Mouse (Mus musculus) forebrain, embryonic 15.5 days (tissue): Measurements from ENCODE around the gene Emp3. TPM values are rescaled to one million over a fixed set of nuclear protein-coding genes. Genes with fewer than 3 reads are reported as not detected.
"Not testable (repeated sequence)": the region's sequence is repeated elsewhere in the genome, so short reads cannot be mapped to it uniquely, and the experiment has no call there.

Source experiments
- ATAC-seq: fragments of 200-750 bp; cut with Nextera tagmentation; replicated peaks from 2 replicates; pipeline ENCODE4 v1.8.0; 2017; ENCODE audit warnings: mild to moderate bottlenecking, moderate TSS enrichment, moderate library complexity
- H3K27ac ChIP-seq: fragments of 300-500 bp; sonication (generic); replicated peaks from 2 replicates; pipeline ENCODE4 v1.5.1; 2015; ENCODE audit warnings: mild to moderate bottlenecking, inconsistent platforms
- H3K27me3 ChIP-seq: fragments of 300-500 bp; sonication (generic); 2 replicates; pipeline ENCODE4 v1.6.1; 2015; ENCODE audit warnings: inconsistent platforms
- H3K36me3 ChIP-seq: fragments of 300-500 bp; sonication (generic); 2 replicates; pipeline ENCODE4 v1.6.1; 2015; ENCODE audit warnings: mild to moderate bottlenecking, inconsistent platforms
- H3K4me1 ChIP-seq: fragments of 300-500 bp; sonication (generic); 2 replicates; pipeline ENCODE4 v1.6.1; 2015; ENCODE audit warnings: inconsistent platforms
- H3K4me2 ChIP-seq: fragments of 300-500 bp; sonication (generic); replicated peaks from 2 replicates; pipeline ENCODE4 v1.6.1; 2015; ENCODE audit warnings: mild to moderate bottlenecking, inconsistent platforms
- H3K4me3 ChIP-seq: fragments of 300-500 bp; sonication (generic); 2 replicates; pipeline ENCODE4 v1.5.1; 2015; ENCODE audit warnings: mild to moderate bottlenecking, inconsistent platforms
- H3K9ac ChIP-seq: fragments of 300-500 bp; sonication (generic); replicated peaks from 2 replicates; pipeline ENCODE4 v1.6.1; 2015; ENCODE audit warnings: mild to moderate bottlenecking, inconsistent platforms
- H3K9me3 ChIP-seq: fragments of 300-500 bp; sonication (generic); 2 replicates; pipeline ENCODE4 v1.6.1; 2016; ENCODE audit warnings: inconsistent platforms
- WGBS: fragments of 180-500 bp; shearing (Covaris S2); methylation state at CpG from one replicate; pipeline ENCODE4 v1.1.7; 2015; ENCODE audit warnings: mixed read lengths; 5-methylcytosine and 5-hydroxymethylcytosine counted together
- polyA plus RNA-seq: library from polyadenylated mRNA; unstranded; fragments of >200 nt; fragmentation: Nextera tagmentation; extraction: Ambion mirVana; gene quantifications from 2 replicates; pipeline ENCODE4 v1.2.1, GENCODE M21; 2015

The Emp3 gene
- polyA plus RNA-seq, result 17.2 and 18.5 TPM in 2 replicates

DNA sequence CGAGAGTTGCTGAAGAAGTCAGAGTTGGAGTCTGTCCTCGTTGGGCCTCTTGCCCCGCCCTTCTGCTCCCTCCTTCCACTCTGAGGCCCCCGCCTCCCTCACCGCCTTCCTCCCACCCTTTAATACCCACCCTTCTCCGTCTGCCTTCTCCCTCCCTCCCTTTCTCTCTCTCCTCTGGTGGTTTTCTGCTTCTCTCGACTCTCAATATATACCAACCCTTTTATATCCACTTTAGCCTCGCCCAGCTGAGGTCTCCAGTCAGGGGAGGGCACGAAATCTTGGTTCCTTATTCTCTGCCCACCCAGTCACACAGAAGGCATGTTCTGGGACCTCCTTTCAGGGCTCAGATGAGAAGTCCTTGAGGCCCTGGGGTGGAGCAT, at the start of gene Emp3:
Gene Emp3 (minus strand): TSS at position 163 of the 380 bp plus-strand sequence.
- no peaks in the 10 kb centered on the region for H3K9me3 ChIP-seq
- no peak within 1 kb of the TSS for H3K4me3 ChIP-seq
- H3K27me3 ChIP-seq, result no peaks in the 10 kb centered on the region
- peaks cover 37% of the 10 kb centered on the region for H3K4me1 ChIP-seq
- no peaks in the 10 kb centered on the region for H3K36me3 ChIP-seq
- no peak for ATAC-seq
- no peak within 1 kb of the TSS for H3K27ac ChIP-seq
- 55% methylated on average over 9 of the region's 9 CpGs for WGBS
- no peak within 1 kb of the TSS for H3K9ac ChIP-seq
- no peak within 1 kb of the TSS for H3K4me2 ChIP-seq

DNA sequence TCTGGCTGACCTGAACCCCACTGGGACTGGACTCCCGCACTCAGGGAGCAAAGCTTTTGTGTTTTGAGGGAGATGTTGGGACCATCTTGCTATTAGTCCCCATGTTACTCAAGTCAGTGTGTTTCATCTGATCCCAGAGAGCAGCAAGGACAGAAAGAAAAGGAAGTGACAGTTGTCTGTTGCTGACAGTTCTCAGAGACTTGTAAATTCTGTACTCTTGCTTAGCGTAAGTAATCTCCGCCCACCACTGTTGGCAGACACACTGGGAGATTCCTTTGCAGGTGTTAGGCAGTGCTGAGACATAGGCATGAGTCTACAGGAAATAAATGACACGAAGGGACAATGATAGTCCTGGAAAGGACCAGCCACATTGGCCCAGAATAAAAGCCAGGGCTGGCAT, 35.4 kb upstream of the Emp3 start:
- 72% methylated on average over 4 of the region's 4 CpGs for WGBS
- no peak for ATAC-seq
- Histone ChIP-seq H3K4me3 (no peak overlapping the region), H3K9ac (no peak overlapping the region), H3K9me3 (no peaks in the 10 kb centered on the region), H3K36me3 (no peaks in the 10 kb centered on the region), H3K27me3 (no peaks in the 10 kb centered on the region), H3K4me1 (no peaks in the 10 kb centered on the region), H3K4me2 (no peak overlapping the region), H3K27ac (no peak overlapping the region)

DNA sequence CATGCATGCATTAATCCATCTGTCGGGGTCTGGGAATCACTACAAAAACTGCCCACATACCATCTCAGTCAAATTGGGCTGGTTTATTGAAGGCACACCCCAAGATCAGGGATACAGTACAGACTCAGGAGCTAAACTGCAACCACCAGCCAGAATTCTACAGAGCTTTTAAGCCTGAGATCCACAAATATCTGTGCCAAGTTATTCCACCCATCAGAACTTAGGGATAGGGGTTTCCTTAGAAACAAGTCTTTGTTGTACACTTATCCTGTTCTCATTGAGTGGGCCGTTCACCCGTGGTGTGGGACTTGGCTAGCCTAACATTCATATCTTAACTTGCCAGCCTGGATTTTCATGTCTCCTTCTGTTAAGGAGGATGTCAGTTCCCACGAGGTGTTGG, 27.9 kb upstream of the Emp3 start:
- Histone ChIP-seq H3K9ac (no peak overlapping the region), H3K36me3 (no peaks in the 10 kb centered on the region), H3K4me1 (no peaks in the 10 kb centered on the region), H3K9me3 (no peaks in the 10 kb centered on the region), H3K27me3 (no peaks in the 10 kb centered on the region), H3K27ac (no peak overlapping the region), H3K4me2 (no peak overlapping the region), H3K4me3 (no peak overlapping the region)
- ATAC-seq, result no peak
- WGBS, result 78% methylated on average over 4 of the region's 4 CpGs

DNA sequence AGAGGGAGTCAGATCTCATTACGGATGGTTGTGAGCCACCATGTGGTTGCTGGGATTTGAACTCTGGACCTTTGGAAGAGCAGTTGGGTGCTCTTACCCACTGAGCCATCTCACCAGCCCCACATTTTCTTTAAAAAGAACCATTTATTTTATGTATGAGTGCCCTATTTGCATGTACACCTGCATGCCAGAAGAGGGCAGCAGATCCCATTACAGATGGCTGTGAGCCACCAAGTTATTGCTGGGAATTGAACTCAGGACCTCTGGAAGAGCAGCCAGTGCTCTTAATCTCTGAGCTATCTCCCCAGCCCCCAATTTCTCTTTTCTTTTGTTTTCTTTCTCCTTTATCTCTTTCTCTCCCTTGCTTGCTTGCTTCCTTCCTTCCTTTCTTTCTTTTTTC, 22.1 kb upstream of the Emp3 start:
- H3K4me1 ChIP-seq, H3K4me3 ChIP-seq, H3K36me3 ChIP-seq, H3K27me3 ChIP-seq, H3K9me3 ChIP-seq, H3K27ac ChIP-seq, ATAC-seq, H3K9ac ChIP-seq, H3K4me2 ChIP-seq: not testable (repeated sequence)
- WGBS, result 74% methylated on average over 1 of the region's 1 CpGs

DNA sequence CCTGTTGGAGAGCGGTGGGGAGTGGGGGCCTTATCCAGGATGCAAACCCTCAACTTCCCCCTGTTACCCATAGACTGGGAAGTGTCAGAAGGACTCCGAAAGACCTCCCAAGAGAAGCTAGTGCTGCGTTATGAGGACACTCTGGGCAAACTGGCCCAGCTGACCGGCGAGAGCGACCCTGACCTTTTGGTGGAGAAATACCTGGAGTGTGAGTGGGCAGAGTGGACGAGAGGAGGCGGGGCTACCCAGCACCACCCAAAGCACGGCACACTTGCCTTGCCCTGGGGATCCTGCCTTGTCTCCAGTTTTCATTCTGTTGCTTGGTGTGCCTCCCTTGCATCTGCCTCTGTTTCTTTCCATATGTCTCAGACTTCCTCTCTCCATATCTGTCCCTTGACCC, 20.8 kb upstream of the Emp3 start:
- Histone ChIP-seq H3K9me3 (no peaks in the 10 kb centered on the region), H3K4me2 (no peak overlapping the region), H3K27ac (no peak overlapping the region), H3K4me1 (no peaks in the 10 kb centered on the region), H3K9ac (no peak overlapping the region), H3K36me3 (no peaks in the 10 kb centered on the region), H3K4me3 (no peak overlapping the region), H3K27me3 (no peaks in the 10 kb centered on the region)
- no peak for ATAC-seq
- WGBS, result 88% methylated on average over 9 of the region's 9 CpGs

DNA sequence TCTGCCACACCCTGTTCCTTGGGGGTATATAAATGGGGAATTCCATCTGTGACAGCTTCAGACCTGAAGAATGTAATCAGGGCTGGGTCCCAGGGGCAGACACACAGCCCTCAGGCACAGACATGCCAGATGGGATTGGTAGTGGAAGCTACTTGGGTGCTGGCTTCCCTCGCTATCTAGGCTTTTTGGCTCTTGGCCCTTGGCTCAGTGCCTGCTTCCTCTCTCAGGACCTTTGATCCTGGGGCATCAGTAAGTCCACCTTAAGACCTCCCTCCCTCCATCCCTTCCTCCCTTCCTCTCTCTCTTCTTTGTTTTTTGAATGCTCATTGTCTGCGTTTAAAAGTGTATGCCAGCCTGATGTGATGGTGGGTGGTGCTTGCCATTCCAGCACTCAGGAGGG, 18.6 kb upstream of the Emp3 start:
- H3K36me3 ChIP-seq, result no peaks in the 10 kb centered on the region
- no peaks in the 10 kb centered on the region for H3K4me1 ChIP-seq
- no peaks in the 10 kb centered on the region for H3K27me3 ChIP-seq
- ATAC-seq, result no peak
- no peak overlapping the region for H3K4me2 ChIP-seq
- no peaks in the 10 kb centered on the region for H3K9me3 ChIP-seq
- H3K27ac ChIP-seq, result no peak overlapping the region
- no peak overlapping the region for H3K4me3 ChIP-seq
- 39% methylated on average over 2 of the region's 2 CpGs for WGBS
- no peak overlapping the region for H3K9ac ChIP-seq

DNA sequence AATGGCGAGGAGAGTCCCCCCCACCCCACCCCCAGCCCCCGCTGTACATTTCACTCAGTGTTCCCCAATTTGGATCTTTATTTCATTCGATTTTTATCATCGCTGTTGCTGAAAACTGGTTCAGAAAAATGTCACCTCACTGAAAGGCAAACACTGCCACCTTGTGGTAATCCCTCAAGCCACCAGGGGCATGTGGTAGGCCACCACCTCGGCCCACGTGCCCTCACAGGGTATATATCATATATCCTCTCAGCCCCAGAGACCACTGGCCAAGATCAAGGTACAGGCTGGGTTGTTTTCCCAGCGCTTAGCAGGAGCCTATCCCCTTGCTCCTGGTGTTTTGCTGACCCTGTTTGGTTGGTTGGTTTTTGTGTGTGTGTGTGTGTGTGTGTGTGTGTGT, 13.9 kb upstream of the Emp3 start:
- H3K4me2 ChIP-seq, result no peak overlapping the region
- no peak overlapping the region for H3K9ac ChIP-seq
- H3K27ac ChIP-seq, result no peak overlapping the region
- H3K9me3 ChIP-seq, result no peaks in the 10 kb centered on the region
- H3K4me1 ChIP-seq, result no peaks in the 10 kb centered on the region
- H3K27me3 ChIP-seq, result no peaks in the 10 kb centered on the region
- H3K36me3 ChIP-seq, result no peaks in the 10 kb centered on the region
- WGBS, result 33% methylated on average over 7 of the region's 7 CpGs
- H3K4me3 ChIP-seq, result no peak overlapping the region
- 0 out of 2 replicates have a peak, but pooled peaks have one; percentile 51 for ATAC-seq

DNA sequence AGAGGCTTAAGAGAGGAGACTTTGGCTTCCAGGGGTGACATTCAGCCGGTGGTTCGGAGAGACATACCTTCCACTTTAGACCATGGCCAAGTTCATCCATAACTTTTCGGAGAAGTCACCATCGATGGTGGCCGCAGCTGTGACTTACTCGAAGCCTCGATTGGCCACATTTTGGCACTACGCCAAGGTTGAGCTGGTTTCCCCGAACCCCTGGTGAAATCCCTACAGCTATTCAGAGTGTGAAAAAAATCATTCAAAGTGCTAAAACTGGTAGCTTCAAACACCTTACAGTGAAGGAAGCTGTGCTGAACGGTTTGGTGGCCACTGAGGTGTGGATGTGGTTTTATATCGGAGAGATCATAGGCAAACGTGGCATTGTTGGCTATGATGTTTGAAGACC, 12.6 kb upstream of the Emp3 start:
- H3K4me1 ChIP-seq, H3K36me3 ChIP-seq, H3K4me2 ChIP-seq, H3K27me3 ChIP-seq, ATAC-seq, H3K27ac ChIP-seq, H3K4me3 ChIP-seq, H3K9me3 ChIP-seq, H3K9ac ChIP-seq: not testable (repeated sequence)
- 88% methylated on average over 12 of the region's 12 CpGs for WGBS

DNA sequence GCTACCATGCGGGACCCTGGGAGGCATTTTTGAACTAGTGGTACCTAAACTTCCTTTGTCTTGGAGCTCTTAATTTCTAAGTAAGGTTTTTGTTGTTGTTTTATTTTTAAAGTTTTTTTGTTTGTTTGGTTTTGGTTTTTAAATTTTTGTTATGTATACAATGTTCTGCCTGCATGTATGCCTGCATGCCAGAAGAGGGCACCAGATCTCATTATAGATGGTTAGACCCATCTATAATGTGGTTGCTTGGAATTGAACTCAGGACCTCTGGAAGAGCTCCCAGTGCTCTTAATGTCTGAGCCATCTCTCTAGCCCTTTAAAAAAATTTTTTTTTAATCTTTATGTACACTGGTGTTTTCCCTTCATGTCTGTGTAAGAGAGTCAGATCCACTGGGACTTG, 8.5 kb upstream of the Emp3 start:
- ATAC-seq, result no peak
- Histone ChIP-seq H3K4me1 (no peaks in the 10 kb centered on the region), H3K4me2 (no peak overlapping the region), H3K36me3 (no peaks in the 10 kb centered on the region), H3K27me3 (peaks cover 3% of the 10 kb centered on the region; the same call in 1 of the 2 replicates), H3K9me3 (no peaks in the 10 kb centered on the region), H3K9ac (no peak overlapping the region), H3K27ac (no peak overlapping the region), H3K4me3 (no peak overlapping the region)
- 90% methylated on average over 1 of the region's 1 CpGs for WGBS

DNA sequence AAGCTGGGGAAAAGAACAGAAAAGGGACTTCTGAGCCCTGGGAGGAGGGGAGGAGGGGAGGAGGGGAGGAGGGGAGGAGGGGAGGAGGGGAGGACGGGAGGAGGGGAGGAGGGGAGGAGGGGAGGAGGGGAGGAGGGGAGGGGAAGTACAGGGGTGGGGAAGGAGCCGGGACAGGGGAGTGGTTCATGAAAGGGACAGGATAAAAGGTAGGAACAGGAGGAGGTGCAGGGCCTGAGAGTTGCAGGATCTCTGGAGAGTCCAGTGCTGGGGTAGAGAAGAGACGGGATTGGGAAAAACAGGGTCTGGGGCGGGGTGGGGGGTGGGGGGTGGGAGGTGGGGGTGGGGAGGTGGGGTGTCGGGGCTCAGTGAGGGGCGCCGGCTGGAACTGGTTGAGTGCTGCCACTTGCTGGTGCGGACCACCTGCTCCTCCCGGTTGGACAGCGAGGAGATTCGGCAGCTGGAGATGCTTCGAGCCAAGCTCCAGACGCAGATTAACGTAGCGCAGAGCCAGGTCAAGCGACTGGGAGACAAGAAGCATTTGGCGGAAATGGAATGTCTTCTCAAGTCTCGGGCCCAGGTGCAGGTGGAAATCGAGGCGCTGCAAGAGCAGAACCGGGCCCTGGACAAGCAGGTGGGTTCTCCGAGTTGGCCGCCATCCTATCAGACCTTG, 7.6 kb upstream of the Emp3 start:
- no peak for ATAC-seq

DNA sequence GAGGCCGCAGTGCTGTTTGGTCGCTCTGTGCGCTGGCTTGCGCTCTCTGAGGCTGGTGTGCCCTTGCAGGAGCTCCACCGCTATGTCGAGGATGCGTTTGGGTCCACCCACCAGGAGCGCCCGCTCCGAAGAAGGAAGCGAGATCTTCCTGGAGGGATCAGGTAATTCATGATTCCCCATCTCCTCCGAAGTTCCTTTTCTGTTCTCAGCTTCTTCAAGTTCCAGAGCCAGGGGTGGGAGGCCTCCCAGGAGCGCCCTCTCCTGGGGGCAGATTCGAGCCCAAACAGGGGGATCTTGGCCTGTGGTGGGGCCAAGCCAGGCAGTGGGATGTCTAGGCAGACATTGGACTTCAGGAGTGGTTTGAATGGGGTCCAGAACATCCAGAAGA, 3.2 kb upstream of the Emp3 start:
- no peak for ATAC-seq
- H3K36me3 ChIP-seq, result no peaks in the 10 kb centered on the region
- H3K27me3 ChIP-seq, result peaks cover 3% of the 10 kb centered on the region; the same call in 1 of the 2 replicates
- H3K27ac ChIP-seq, result 0 out of 2 replicates have a peak overlapping the region, but pooled peaks have one; percentile 89
- H3K4me1 ChIP-seq, result peaks cover 21% of the 10 kb centered on the region
- H3K4me2 ChIP-seq, result peak overlapping the region; percentile 66
- peak overlapping the region; percentile 54 for H3K4me3 ChIP-seq
- no peaks in the 10 kb centered on the region for H3K9me3 ChIP-seq
- WGBS, result 17% methylated on average over 14 of the region's 14 CpGs
- no peak overlapping the region; the same call in 1 of the 2 replicates for H3K9ac ChIP-seq

More for the DNA sequence above, 7.6 kb upstream of the Emp3 start:
- no peaks in the 10 kb centered on the region for H3K36me3 ChIP-seq
- 11% methylated on average over 18 of the region's 23 CpGs for WGBS
- peaks cover 7% of the 10 kb centered on the region for H3K4me1 ChIP-seq
- H3K4me3 ChIP-seq, result no peak overlapping the region
- H3K27ac ChIP-seq, result no peak overlapping the region
- H3K9ac ChIP-seq, result no peak overlapping the region
- peaks cover 3% of the 10 kb centered on the region; the same call in 1 of the 2 replicates for H3K27me3 ChIP-seq
- no peaks in the 10 kb centered on the region for H3K9me3 ChIP-seq
- H3K4me2 ChIP-seq, result 0 out of 2 replicates have a peak overlapping the region, but pooled peaks have one; percentile 10

DNA sequence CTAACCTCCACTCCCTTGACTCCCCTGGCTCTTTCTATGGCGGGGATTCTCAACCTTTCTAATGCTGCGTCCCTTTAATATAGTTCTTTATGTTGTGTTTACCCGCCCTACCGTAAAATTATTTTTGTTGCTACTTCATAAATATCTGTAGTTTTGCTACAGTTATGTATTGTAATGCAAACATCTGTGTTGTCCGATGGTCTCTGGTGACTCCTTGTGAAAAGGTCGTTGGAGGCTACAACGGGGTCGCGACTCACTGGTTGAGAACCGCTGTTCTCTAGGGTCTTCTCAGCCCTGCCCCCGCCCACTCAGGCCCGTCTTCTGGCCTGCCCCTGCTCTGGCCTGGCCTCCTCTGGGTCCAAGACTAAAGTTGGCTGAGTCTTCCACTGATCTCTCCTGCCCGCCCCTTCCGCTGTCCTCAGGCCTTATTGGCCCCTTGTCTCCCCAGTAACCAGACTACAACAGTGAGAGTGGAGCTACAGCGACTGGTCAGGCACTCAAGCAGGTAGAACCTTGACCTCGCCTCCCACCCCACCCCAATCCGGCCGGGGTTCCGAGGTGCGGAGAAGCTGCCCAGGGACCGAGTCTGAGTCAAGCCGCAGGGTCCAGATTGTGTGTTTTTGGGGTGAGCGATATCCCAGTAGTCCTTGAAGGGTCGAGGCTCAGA, 2.7 kb upstream of the Emp3 start, which contains the start of gene Ccdc114:
Gene Ccdc114 (plus strand): TSS at position 311 of the 667 bp plus-strand sequence.
- H3K36me3 ChIP-seq, result no peaks in the 10 kb centered on the region
- H3K27me3 ChIP-seq, result peaks cover 3% of the 10 kb centered on the region; the same call in 1 of the 2 replicates
- H3K4me2 ChIP-seq, result peak within 1 kb of the TSS; percentile 66
- peak within 1 kb of the TSS; percentile 89 for H3K27ac ChIP-seq
- 6% methylated on average over 24 of the region's 24 CpGs for WGBS
- peak within 1 kb of the TSS; percentile 54 for H3K4me3 ChIP-seq
- peaks cover 21% of the 10 kb centered on the region for H3K4me1 ChIP-seq
- peak; percentile 29 for ATAC-seq
- H3K9me3 ChIP-seq, result no peaks in the 10 kb centered on the region
- H3K9ac ChIP-seq, result peak within 1 kb of the TSS; percentile 61
